Mouse (Mus musculus): ENCODE results near the gene Vax1. TPM values are rescaled to one million over a fixed set of nuclear protein-coding genes. Genes with fewer than 3 reads are reported as not detected.

The Vax1 gene
- not detected in 2 replicates for polyA plus RNA-seq (2015; fragmentation: Nextera tagmentation; extraction: Ambion mirVana)

GRCm38 (mm10) chr19:59169936-59170765, at the start of gene Vax1:
TSS of gene Vax1 (minus strand) at chr19:59170056.
- Histone ChIP-seq H3K27me3 (replicated peaks) (peaks cover 100% of the 10 kb centered on the region), H3K36me3 (no peaks in the 10 kb centered on the region), H3K9ac (peak within 1 kb of the TSS; percentile 37; the same call in 1 of the 2 replicates), H3K27ac (replicated peaks) (no peak within 1 kb of the TSS), H3K4me1 (peaks cover 41% of the 10 kb centered on the region), H3K4me3 (peak within 1 kb of the TSS; percentile 43), H3K9me3 (no peaks in the 10 kb centered on the region), H3K4me2 (peak within 1 kb of the TSS; percentile 67)
- under 1% methylated on average over 54 of the region's 54 CpGs for WGBS
- ATAC-seq (ENCODE audit: extremely low read depth, insufficient number of reproducible peaks, low FRiP score, low TSS enrichment), result no peak

GRCm38 (mm10) chr19:59218991-59219390, 49.1 kb upstream of the Vax1 start, which contains the start of gene Kcnk18:
TSS of gene Kcnk18 (plus strand) at chr19:59219214.
- Histone ChIP-seq H3K4me3 (no peak within 1 kb of the TSS), H3K9me3 (no peaks in the 10 kb centered on the region), H3K27me3 (replicated peaks) (peaks cover 28% of the 10 kb centered on the region; the same call in 1 of the 2 replicates), H3K4me2 (no peak within 1 kb of the TSS), H3K9ac (no peak within 1 kb of the TSS), H3K27ac (replicated peaks) (no peak within 1 kb of the TSS), H3K36me3 (no peaks in the 10 kb centered on the region), H3K4me1 (no peaks in the 10 kb centered on the region)
- 84% methylated on average over 8 of the region's 8 CpGs for WGBS
- ATAC-seq (ENCODE audit: extremely low read depth, insufficient number of reproducible peaks, low FRiP score, low TSS enrichment), result no peak

GRCm38 (mm10) chr19:59216891-59217290, 47.0 kb upstream of the Vax1 start:
- H3K27ac ChIP-seq (replicated peaks), result no peak overlapping the region
- no peak overlapping the region for H3K9ac ChIP-seq
- H3K4me3 ChIP-seq, result no peak overlapping the region
- H3K4me1 ChIP-seq, result peaks cover 4% of the 10 kb centered on the region; the same call in 1 of the 2 replicates
- H3K27me3 ChIP-seq (replicated peaks), result peaks cover 28% of the 10 kb centered on the region; the same call in 1 of the 2 replicates
- H3K36me3 ChIP-seq, result no peaks in the 10 kb centered on the region
- ATAC-seq (ENCODE audit: extremely low read depth, insufficient number of reproducible peaks, low FRiP score, low TSS enrichment), result no peak
- WGBS, result 78% methylated on average over 3 of the region's 3 CpGs
- H3K4me2 ChIP-seq, result no peak overlapping the region
- no peaks in the 10 kb centered on the region for H3K9me3 ChIP-seq

GRCm38 (mm10) chr19:59208986-59209385, 39.1 kb upstream of the Vax1 start:
- no peak overlapping the region for H3K9ac ChIP-seq
- H3K4me1 ChIP-seq, result peaks cover 4% of the 10 kb centered on the region; the same call in 1 of the 2 replicates
- WGBS, result 42% methylated on average over 2 of the region's 2 CpGs
- no peak overlapping the region for H3K4me2 ChIP-seq
- peaks cover 33% of the 10 kb centered on the region for H3K27me3 ChIP-seq (replicated peaks)
- no peak overlapping the region for H3K4me3 ChIP-seq
- H3K27ac ChIP-seq (replicated peaks), result no peak overlapping the region
- no peaks in the 10 kb centered on the region for H3K9me3 ChIP-seq
- ATAC-seq (ENCODE audit: extremely low read depth, insufficient number of reproducible peaks, low FRiP score, low TSS enrichment), result no peak
- no peaks in the 10 kb centered on the region for H3K36me3 ChIP-seq

GRCm38 (mm10) chr19:59208475-59208874, 38.6 kb upstream of the Vax1 start:
- Histone ChIP-seq H3K4me3 (no peak overlapping the region), H3K4me2 (no peak overlapping the region), H3K9ac (no peak overlapping the region), H3K9me3 (no peaks in the 10 kb centered on the region), H3K27ac (replicated peaks) (no peak overlapping the region), H3K36me3 (no peaks in the 10 kb centered on the region), H3K27me3 (replicated peaks) (peaks cover 36% of the 10 kb centered on the region), H3K4me1 (peaks cover 4% of the 10 kb centered on the region; the same call in 1 of the 2 replicates)
- 30% methylated on average over 5 of the region's 5 CpGs for WGBS
- ATAC-seq (ENCODE audit: extremely low read depth, insufficient number of reproducible peaks, low FRiP score, low TSS enrichment), result no peak

GRCm38 (mm10) chr19:59198161-59198560, 28.3 kb upstream of the Vax1 start:
- Histone ChIP-seq H3K4me3 (no peak overlapping the region), H3K27ac (replicated peaks) (no peak overlapping the region), H3K4me1 (peaks cover 9% of the 10 kb centered on the region), H3K9me3 (peaks cover 10% of the 10 kb centered on the region), H3K9ac (no peak overlapping the region), H3K4me2 (no peak overlapping the region), H3K27me3 (replicated peaks) (peaks cover 57% of the 10 kb centered on the region), H3K36me3 (no peaks in the 10 kb centered on the region)
- WGBS, result 31% methylated on average over 7 of the region's 7 CpGs
- no peak for ATAC-seq (ENCODE audit: extremely low read depth, insufficient number of reproducible peaks, low FRiP score, low TSS enrichment)

- Histone ChIP-seq H3K4me1 (peaks cover 9% of the 10 kb centered on the region), H3K9ac (no peak overlapping the region), H3K27me3 (replicated peaks) (peaks cover 76% of the 10 kb centered on the region), H3K9me3 (peaks cover 10% of the 10 kb centered on the region), H3K4me2 (no peak overlapping the region), H3K36me3 (no peaks in the 10 kb centered on the region), H3K27ac (replicated peaks) (no peak overlapping the region), H3K4me3 (no peak overlapping the region; the same call in 1 of the 2 replicates)
- no peak for ATAC-seq (ENCODE audit: extremely low read depth, insufficient number of reproducible peaks, low FRiP score, low TSS enrichment)
- whole genome bisulfite sequencing, result 5% methylated on average over 15 of the region's 15 CpGs
These were observed 26.3 kb upstream of the Vax1 start for GRCm38 (mm10) chr19:59196111-59196666.

- H3K4me1 ChIP-seq, result peaks cover 9% of the 10 kb centered on the region
- no peak overlapping the region for H3K27ac ChIP-seq (replicated peaks)
- no peak for ATAC-seq (ENCODE audit: extremely low read depth, insufficient number of reproducible peaks, low FRiP score, low TSS enrichment)
- H3K9me3 ChIP-seq, result peaks cover 8% of the 10 kb centered on the region
- no peaks in the 10 kb centered on the region for H3K36me3 ChIP-seq
- H3K4me3 ChIP-seq, result no peak overlapping the region
- H3K9ac ChIP-seq, result no peak overlapping the region
- 16% methylated on average over 9 of the region's 9 CpGs for WGBS
- H3K27me3 ChIP-seq (replicated peaks), result peaks cover 86% of the 10 kb centered on the region
- no peak overlapping the region for H3K4me2 ChIP-seq
These were observed 25.4 kb upstream of the Vax1 start for GRCm38 (mm10) chr19:59195181-59195770.

GRCm38 (mm10) chr19:59193986-59194820, 24.3 kb upstream of the Vax1 start:
- Histone ChIP-seq H3K36me3 (no peaks in the 10 kb centered on the region), H3K9me3 (peaks cover under 1% of the 10 kb centered on the region; the same call in 1 of the 2 replicates), H3K4me2 (peak overlapping the region; percentile 63), H3K4me1 (peaks cover 9% of the 10 kb centered on the region), H3K9ac (peak overlapping the region; percentile 47), H3K27me3 (replicated peaks) (peaks cover 92% of the 10 kb centered on the region), H3K27ac (replicated peaks) (no peak overlapping the region), H3K4me3 (peak overlapping the region; percentile 39)
- no peak for ATAC-seq (ENCODE audit: extremely low read depth, insufficient number of reproducible peaks, low FRiP score, low TSS enrichment)
- WGBS, result under 1% methylated on average over 50 of the region's 50 CpGs

- H3K4me2 ChIP-seq, result peak overlapping the region; percentile 63
- no peak for ATAC-seq (ENCODE audit: extremely low read depth, insufficient number of reproducible peaks, low FRiP score, low TSS enrichment)
- H3K9me3 ChIP-seq, result no peaks in the 10 kb centered on the region
- no peak overlapping the region; the same call in 1 of the 2 replicates for H3K9ac ChIP-seq
- WGBS, result 2% methylated on average over 10 of the region's 10 CpGs
- H3K36me3 ChIP-seq, result no peaks in the 10 kb centered on the region
- H3K27ac ChIP-seq (replicated peaks), result no peak overlapping the region
- H3K4me3 ChIP-seq, result peak overlapping the region; percentile 39
- H3K4me1 ChIP-seq, result peaks cover 9% of the 10 kb centered on the region
- peaks cover 96% of the 10 kb centered on the region for H3K27me3 ChIP-seq (replicated peaks)
These were observed 23.6 kb upstream of the Vax1 start for GRCm38 (mm10) chr19:59193456-59193855.
